Mouse (Mus musculus) CD4-positive, CD25-positive, alpha-beta regulatory T cell, adult 4 months (primary cell): ENCODE results near the gene Tm7sf2. TPM values are rescaled to one million over a fixed set of nuclear protein-coding genes. Genes with fewer than 3 reads are reported as not detected.
"Not testable (repeated sequence)": the region's sequence is repeated elsewhere in the genome, so short reads cannot be mapped to it uniquely, and the experiment has no call there.

Experiments used
- ATAC-seq: one replicate; pipeline ENCODE4 v1.8.0; 2017
- polyA plus RNA-seq, 2 experiments: library from polyadenylated mRNA; unstranded; fragments of 100-300 nt; shearing (Covaris generic); gene quantifications; one replicate each; pipeline ENCODE4 v1.2.1; 2017

Tm7sf2 gene
- polyA plus RNA-seq, 2 experiments from 2014 or later = 5.5 to 7.1 TPM

DNA sequence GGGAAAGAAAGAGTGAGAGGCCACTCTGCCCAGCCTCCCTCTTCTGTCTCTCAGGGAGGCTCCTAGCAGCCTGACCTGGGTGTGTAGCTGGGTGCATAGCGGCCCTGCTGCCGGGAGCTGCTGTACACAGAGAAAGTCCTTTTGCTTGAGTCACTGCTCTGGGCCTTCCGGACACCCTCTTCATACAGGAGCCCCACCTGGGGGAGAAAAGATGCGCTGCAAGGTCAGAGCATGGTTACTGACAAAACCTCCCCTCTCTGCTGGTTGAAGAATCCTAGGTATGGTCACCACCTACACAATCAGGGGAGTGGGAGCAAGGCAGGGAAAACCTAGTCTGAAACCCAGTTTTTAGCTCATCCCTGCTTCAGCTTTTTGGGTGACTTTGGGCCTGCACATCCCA lies 778 bp upstream of the Tm7sf2 start:
- ATAC-seq = no peak

DNA sequence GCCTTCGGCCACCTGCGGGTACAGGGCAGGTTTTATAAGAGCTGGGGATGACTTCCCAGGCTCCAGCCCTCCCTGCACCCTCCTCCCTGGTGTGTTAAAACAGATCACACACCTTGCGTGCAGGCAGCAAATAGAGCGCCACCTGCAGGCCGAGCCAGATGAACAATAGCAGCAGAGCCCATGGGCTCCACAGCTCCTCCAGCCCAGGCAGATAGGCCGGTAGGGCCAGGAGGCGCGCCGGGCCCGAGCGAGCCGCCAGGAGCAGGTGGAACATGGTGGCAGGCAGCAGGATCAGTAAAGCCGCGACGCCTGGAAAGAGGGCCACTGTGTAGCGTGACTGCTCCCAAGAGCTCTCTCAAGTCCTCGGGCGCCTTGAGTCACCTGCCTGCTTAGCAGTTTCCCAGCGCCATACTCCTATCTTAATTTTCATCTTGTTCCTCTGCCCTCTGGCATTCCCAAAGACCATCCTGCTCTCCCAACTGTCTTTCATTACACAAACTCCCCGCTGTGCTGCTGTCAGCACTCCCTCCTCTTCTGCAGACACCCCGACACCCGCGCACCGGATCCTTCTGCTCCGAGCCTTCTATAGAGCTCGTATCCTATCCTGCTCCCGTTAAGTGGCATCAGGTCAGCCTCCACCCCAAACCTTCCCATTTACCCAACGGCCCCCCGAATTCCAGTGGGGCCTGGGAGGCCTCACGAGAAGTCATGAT lies 1.0 kb downstream of the Tm7sf2 start:
- peak; percentile 57 for ATAC-seq

DNA sequence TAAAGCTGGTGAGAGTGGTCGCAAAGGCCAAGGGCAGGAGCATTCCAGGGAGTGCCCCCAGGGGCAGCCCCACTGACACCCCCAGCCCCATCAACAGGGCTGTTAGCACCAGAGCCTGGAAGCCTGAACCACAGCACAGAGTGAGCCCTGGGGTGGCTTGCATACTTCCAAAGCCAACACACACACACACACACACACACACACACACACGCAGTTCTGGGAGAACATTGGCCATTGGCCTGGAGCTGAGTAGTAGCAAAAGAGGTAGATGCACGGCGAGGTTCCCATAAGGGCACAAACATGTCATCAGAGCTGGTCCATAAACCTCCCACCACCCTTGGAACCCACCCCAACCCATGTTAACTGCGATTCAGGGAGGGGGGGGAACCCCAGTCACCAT lies 1.6 kb downstream of the Tm7sf2 start:
- no peak for ATAC-seq

DNA sequence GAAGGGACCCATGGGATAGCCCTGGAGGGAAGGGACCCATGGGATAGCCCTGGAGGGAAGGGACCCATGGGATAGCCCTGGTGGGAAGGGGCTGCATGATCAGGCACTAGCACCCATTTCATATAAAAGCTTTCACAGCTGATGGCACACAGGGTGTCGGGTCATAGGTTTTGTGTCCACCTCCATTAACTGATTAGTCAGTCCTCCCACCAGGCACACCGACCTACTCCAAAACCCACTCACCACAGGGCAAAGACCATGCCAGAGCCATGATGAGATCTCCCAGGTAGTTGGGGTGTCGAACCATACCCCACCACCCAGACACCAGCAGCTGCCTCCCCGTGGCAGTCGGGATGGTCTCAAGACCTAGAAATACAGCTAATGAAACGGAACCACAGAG lies 5.1 kb downstream of the Tm7sf2 start:
- no peak for ATAC-seq

DNA sequence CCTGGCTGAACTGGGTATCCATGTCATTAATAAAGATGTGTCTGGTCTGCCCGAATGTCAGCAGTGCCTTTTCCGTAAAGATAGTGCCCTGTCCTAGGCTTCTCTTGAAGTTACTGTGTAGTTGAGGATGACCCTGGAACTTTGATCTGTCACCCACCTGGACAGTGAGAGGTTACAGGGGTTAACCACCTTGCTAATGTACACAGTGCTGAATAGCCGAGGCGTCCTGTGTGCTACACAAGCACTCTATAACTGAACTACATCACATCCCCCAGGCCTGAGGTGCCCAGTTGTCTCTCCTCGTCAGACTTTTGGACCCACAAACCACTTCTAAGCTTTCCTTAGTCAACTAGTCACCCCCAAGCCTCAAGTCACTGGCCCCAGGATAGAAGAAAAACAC lies 5.8 kb downstream of the Tm7sf2 start:
- no peak for ATAC-seq

DNA sequence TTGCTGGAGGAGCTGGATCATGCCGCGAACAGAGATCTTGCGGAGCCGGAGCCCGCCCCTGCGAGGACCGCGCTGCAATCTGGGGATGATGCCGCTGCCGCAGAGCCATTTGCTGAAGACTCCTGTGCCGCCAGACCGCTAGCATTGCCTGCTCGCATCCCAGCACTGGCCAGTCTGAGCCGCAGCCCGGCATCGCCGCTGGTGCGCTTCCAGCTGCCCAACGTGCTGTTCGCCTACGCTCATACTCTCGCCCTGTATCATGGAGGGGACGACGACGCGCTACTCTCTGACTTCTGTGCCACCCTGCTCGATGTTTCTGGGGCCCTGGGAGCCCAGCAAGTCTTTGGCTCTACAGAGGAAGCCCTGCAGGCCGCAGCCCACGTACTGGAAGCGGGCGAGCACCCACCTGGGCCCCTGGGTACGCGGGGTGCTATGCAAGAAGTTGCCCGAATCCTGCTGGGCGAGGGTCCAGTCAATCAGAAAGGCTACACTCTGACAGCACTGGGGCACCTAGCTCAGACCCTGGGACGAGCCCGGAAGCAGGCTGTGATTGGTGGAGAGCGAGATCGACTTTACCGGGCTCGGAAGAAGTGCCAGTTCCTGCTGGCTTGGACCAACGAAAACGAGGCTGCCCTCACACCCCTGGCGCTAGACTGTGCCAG lies 6.4 kb downstream of the Tm7sf2 start:
- peak; percentile 27 for ATAC-seq

DNA sequence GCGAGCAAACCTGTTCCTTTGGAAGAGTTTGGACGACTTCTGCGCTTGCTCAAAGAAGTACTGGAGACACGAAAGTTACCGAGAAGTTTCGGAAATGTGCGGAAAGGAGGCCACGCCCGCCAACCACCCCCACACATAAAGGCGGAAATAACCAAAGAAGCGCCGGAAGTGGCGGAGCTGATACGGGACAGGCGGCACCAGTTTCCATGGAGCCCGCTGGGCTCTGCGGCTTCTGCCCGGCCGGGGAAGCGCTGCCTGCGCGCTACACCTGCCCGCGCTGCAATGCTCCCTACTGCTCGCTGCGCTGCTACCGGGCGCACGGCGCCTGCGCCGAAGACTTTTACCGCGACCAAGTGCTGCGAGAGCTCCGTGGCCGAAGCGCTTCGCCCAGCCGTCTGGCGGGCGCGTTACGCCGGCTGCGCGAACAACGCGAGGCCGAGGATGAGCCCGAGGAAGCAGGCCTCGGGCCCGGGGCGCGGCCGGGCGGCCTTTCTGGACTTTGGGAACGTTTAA lies 7.1 kb downstream of the Tm7sf2 start, which contains the start of gene Znhit2:
Znhit2 (plus strand) TSS at position 172 of the 513 bp plus-strand sequence.
- ATAC-seq = peak; percentile 82

DNA sequence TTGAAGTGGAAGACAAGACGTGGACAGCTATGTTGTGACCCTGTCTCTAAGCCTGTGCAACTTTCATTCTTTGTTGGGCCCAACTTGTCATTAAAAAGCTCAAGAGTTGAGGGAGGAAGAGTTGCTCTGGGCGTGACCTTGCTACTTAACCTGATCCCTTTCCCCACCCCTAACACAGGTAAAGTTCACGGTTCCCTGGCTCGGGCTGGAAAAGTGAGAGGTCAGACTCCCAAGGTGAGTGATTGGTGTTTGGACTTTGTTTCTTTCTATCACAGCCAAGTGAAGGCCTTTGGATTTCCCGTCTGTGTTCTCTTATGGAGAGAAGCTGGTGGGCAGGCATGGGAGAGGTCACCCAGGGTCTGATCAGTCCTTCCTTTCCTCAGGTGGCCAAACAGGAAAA lies 9.2 kb downstream of the Tm7sf2 start:
- no peak for ATAC-seq

DNA sequence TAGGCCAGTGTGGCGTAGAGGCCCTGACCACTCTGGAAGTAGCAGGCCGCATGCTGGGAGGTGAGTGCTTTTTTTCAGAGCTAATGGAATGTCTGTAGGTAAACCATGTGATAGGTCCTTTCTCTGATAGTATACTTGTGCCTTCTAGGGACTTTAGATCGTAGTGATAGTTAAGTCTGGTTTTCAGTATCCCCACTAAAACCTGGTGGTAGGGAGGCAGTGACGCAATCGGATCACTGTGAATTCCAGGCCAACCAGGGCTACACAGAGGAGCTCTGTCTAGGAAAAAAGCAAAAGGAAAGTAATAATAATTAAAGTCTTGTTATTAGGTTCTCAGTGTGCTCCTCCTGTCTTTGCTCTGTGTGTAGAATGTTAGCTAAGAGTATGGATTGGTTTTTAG lies 9.7 kb downstream of the Tm7sf2 start:
- ATAC-seq = no peak

DNA sequence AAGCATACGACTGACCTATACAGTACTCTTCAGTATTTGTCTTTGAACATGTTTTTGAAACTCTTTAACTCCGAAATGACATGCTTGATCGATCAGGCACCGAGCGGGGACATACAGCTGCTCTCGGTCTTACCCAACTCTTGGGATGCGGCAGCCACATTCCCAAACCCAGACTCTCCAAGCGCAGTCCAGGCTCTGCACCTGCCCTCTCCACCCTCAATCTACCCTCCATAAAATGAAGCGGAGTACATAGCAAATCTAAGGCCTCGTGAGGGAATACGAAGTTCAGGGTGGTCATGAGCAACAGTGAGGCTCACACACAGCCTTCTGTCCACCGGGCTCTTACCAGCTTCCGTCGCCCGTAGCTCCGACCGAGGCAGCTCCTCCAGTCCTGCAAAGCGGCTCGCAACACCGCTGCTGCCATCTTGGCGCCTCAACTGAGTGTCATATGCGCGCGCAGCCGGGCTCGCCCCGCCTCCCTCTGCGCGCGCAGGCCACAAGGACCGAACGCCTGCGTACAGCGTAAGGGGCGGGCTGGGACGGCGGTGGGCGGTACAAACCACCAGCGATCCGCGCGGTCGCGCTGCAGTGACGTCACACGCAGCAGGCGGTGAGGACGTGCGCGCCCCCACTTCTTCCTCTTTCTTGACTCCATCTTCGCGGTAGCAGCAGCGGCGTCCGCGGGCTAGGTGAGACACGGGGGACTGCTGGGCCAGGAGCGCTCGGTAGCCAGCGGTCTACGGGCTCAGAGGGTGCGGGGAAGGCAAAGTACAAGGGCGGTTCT lies 10.7 kb downstream of the Tm7sf2 start, which contains the start of the genes Mrpl49 and Fau:
Mrpl49 (minus strand) TSS at position 473 of the 784 bp plus-strand sequence.
Fau (plus strand) TSS at position 532 of the 784 bp plus-strand sequence.
- ATAC-seq = peak; percentile 74

DNA sequence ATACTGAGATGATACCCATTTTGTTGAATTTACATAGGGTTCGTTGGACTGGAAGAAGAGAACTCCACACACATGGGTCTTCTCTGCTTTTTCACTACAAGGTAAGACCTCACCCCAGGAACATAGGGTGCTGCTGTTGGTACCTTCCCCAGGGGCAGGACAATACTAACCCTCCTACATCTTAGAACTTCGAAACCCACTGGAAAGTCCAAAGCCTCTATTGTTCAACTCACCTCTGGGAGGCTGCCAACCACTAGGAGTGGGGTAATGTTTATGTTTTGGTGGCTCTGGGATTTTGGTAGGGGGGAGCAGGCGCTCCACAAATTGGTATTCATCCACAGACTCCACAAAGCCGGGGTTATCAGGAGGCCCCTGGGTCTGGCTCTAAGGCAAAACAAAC lies 11.5 kb downstream of the Tm7sf2 start:
- no peak for ATAC-seq

DNA sequence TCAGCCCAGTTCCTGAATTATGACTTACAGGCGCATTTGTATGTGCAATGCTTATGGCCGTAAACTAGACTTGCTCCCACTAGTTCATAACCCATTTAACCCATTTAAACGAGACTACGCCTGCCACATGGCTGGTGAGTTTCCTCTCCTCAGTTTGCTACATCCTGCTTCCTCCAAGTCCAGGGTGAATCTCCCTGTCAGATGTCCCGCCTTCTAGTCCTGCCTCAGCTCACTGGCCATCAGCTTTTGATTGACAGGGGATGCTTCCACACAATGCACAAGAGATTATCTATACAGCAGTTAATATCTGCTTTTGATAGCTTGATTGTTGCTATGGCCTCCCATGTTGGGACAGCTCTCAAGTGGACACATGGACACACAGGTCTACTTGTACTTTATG lies 13.9 kb downstream of the Tm7sf2 start:
- ATAC-seq = no peak

DNA sequence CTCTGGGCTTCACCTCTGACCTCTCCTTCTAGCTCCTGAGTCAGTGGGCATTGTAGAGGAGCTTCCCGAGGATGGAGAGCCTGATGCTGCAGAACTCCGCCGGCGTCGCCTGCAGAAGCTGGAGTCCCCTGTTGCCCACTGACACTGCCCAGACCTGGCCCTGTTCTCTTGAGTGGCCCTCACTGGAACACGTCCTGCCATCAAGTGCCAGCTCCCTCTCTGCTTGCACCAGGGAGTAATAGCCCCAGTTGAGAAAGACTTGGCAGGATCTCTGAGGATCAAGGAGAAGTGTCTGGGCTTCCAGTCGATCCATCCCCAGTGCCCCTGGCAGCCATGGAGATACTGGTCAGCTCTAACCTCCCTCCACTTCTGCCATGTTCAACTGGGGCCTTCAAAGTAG lies 15.7 kb downstream of the Tm7sf2 start:
- no peak for ATAC-seq

DNA sequence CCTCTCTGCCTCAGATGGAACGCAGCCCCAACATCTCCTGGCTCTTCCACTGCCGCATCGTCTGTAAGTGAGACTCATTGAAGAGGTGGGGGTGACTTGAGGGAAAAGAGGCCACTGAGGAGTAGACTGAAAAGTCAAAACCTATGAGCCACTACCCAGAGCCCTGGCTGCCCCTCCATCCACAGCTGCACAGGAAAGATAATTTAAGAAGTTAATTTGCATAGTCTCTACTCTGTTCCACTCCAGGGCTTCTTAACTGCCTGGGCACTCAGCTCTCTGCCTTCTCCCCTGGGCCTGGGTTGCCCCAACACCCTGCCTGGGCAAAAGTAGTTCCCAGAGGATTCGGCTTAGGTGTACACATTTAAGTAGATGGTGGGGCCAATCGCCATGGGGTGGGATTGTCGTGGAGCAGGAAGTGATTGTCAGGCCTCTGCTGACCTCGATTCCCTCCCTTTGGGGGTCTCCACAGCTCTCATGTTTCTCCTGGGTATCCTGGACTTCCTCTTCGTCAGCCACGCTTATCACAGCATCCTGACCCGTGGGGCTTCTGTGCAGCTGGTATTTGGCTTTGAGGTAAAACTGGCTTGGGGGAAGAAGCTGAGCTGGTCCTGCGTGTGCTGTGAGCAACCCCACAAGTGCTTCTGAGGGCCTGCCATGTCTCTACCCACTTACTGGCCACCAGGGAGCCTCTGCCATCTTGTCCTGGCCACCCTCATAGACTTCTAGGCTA lies 19.3 kb downstream of the Tm7sf2 start:
- no peak for ATAC-seq

DNA sequence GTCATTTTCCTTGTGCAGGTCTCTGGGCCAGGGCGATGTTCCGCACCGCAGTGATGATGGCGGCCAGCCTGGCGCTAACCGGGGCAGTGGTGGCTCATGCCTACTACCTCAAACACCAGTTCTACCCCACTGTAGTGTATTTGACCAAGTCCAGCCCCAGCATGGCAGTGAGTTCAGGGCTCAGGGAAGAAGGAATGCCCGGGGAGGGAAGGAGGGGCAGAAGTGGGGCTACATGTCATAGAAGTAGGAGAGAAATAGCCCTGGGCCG lies 20.3 kb downstream of the Tm7sf2 start:
- no peak for ATAC-seq

DNA sequence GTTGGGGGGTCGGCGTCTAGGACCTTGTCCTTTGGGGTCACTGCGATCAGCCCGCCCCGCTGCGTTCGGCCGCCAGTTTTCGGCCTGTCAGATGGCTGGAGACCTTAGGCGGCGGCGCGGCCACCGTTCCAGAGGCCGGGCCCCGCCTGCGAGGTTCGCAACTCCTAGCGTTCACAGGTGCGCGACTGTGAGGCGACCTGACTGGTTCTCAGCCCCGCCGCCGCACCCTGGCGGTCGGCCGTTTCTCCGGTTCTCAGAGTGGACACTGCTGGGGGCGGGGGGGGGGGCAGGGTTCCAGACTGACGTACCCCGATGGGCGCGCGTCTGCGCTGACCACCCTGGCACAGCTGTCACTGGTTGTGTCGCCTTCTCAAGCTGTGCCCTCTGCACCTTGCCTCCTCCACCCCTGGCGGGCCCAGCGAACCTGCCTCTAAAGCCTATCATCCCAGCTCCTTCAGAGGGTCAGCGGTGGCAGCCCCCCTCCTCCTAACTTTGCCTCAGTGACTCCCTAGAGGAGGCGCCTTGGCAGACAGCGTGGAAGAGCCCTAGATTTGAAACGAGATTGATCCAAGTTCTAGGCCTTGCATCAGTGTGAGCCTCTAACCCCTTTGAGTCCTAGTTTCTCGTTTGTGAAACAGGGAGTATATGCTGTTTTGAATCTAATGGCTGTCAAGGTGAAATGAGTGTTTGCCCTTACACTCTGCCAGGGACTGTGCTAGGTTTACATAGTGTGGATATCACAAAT lies 20.8 kb downstream of the Tm7sf2 start:
- no peak for ATAC-seq

DNA sequence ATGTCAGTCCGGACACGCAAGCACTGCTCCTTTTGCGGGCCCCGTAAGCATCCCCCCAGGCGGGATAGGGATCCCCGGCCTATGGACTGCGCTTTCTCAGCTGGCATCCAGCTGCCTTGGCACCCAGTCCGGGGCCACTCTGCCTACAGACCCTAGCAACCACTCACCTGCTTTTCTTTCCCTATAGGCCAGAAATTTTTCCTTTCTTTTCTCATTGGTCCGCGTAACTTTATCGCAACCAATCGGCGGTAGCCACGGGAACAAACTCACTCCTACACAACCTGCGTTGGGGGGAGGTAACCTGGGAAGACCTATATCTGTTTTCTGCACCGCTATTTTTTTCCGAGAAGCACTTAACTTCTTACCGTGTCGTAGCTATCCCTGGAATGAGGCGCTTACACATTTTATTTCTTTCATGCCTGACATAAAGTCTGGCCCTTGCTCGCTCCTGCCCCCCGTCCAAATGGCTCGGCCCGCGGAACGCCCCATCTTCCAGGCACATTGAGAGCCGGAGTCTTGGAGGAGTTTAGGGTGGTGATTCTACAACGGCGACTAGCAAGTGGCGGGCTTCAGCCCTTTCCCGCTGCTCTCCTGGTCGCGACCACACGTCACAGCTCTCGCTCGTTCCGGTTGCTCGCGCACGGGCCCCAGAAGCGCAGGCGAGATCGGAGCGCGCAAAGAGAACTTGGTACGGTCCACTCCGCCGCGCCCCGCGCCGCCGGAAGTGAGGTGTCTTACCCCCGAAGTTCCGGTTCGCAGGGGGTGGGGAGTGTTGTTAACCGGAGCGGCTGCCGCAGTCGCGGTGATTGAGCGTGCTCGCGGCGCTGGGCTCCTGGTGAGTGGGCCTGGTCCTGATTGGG lies 21.6 kb downstream of the Tm7sf2 start, which contains the start of gene Syvn1:
Syvn1 (plus strand) TSS at position 283 of the 860 bp plus-strand sequence.
- peak; percentile 91 for ATAC-seq

DNA sequence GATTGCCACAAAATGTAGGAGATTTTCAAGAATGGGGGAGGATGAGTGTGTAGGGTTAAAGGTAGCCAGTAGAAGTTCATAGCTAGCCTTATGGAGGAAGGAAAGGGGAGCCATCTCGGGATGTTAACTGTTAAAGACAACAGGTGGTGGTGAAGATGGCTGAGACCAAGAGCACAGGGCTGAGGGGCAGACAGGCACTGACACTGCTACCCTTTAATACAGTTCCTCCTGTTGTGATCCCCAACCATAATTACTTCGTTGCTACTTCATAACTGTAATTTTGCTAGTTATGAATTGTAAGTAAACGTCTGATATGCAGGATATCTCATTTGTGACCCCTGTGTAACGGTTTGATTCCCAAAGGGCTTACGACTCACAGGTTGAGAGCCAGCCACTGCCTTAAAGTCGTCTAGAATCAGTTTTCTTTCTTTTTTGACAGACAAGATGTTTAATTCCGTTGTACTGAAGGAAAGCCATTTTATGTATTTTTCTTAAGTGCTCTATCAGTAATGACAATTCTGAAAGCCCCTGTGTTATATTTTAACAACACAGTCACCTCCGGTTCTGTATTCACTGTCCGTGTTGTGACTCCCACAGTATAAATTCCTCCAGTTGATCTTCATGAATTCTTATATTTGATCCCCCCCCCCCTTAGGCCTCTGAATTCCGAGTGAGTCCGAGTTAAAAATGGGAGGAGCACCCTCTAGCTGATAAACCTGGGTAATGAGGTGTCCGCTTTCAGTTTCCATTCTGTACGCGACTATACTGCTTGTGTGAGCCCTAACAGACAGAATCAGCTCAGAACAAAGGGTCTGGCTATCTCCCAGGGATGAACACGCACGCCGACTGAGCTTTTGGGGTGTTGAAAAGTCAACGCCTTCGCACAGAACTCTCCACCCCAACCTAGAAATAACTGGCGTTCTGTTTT lies 22.5 kb downstream of the Tm7sf2 start:
- peak; percentile 36 for ATAC-seq

DNA sequence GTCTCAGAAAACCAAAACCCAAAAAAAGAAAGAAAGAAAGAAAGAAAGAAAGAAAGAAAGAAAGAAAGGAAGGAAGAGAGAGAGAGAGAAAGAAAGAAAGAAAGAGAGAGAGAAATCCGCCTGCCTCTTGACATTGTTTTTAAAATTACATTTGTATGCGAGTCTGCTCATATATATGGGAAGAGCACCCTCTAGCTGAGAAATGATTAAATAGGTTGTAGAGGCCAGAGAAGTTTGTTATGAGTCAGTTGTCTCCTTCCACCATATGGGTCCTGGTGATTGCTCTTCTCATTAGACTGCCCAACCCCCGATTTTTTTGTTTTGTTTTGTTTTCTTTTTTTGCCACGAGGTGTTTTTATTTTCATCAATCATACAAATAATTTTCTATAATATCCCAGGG lies 24.1 kb downstream of the Tm7sf2 start:
- ATAC-seq = not testable (repeated sequence)

DNA sequence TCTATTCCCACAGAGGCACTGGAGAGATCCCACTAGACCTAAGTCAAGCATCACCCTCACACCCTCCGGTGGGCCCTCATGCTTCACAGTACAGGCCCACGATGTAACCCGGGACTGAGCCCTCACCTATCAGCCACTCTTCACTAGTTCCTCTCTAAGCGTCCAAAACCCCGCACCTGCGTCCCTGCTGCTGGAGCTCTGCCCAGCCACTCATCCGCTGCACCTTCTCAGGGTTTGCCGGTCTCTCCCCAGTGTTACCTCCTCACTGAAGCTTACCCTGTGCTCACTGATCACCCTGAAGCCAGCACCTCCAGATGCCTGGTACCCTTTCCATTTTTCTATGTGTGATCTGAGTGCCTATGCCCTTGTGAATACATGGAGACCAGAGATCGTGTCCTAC lies 25.9 kb downstream of the Tm7sf2 start:
- no peak for ATAC-seq
